Mouse (Mus musculus) kidney, adult 2 months (tissue): ENCODE data around the gene Slc38a1. TPM values are rescaled to one million over a fixed set of nuclear protein-coding genes. Genes with fewer than 3 reads are reported as not detected.

ENCODE experiments used
- DNase-seq: peaks from one replicate; pipeline ENCODE4 v3.0.0; 2021
- H3K27ac ChIP-seq: fragments of 200-500 bp; 2 replicates; pipeline ENCODE4 v1.5.1; 2012; ENCODE audit warnings: low read depth, low read length, control low read depth, inconsistent platforms; ENCODE audit not compliant: insufficient read depth
- H3K27me3 ChIP-seq: fragments of 200-500 bp; replicated peaks from 2 replicates; pipeline ENCODE4 v1.6.1; 2012; ENCODE audit warnings: mild to moderate bottlenecking, moderate library complexity, low read length, inconsistent platforms; ENCODE audit not compliant: control insufficient read depth, insufficient read depth
- H3K36me3 ChIP-seq: fragments of 200-500 bp; 2 replicates; pipeline ENCODE4 v1.6.1; 2012; ENCODE audit warnings: mild to moderate bottlenecking, moderate library complexity, low read length, inconsistent platforms; ENCODE audit not compliant: control insufficient read depth, insufficient read depth
- H3K4me1 ChIP-seq: fragments of 200-500 bp; 2 replicates; pipeline ENCODE4 v1.6.1; 2011; ENCODE audit warnings: low read length; ENCODE audit not compliant: control insufficient read depth, insufficient read depth
- H3K4me3 ChIP-seq: fragments of 200-500 bp; 2 replicates; pipeline ENCODE4 v1.5.1; 2011; ENCODE audit warnings: mild to moderate bottlenecking, low read depth, low read length, control low read depth; ENCODE audit not compliant: insufficient read depth
- CTCF ChIP-seq: fragments of 200-500 bp; conservative IDR thresholded peaks from 2 replicates; pipeline ENCODE4 v1.5.1; 2011; ENCODE audit warnings: low read depth, mild to moderate bottlenecking, control low read depth, low read length, moderate library complexity, mixed read lengths; ENCODE audit not compliant: insufficient read depth, insufficient read length
- POLR2A ChIP-seq: fragments of 200-500 bp; IDR thresholded peaks from one replicate; pipeline ENCODE4 v1.6.1; 2011; ENCODE audit warnings: low read depth, low read length, control low read depth
- WGBS: fragments of 180-500 bp; shearing (Covaris S2); methylation state at CpG from one replicate; pipeline ENCODE4 v1.1.7; 2018; 5-methylcytosine and 5-hydroxymethylcytosine counted together
- polyA plus RNA-seq: library from polyadenylated mRNA; depleted of rRNA; stranded (reverse); fragments of >200 nt; gene quantifications from 2 replicates; pipeline ENCODE4 v1.2.3, GENCODE M21; 2012

Slc38a1 gene
- polyA plus RNA-seq, 1 experiment, result 8.0 TPM

GRCm38 (mm10) chr15:96675744-96676143, 33.0 kb upstream of the Slc38a1 start:
- 90% methylated on average over 15 of the region's 15 CpGs for WGBS
- TF ChIP-seq POLR2A (no peak), CTCF (no peak)
- H3K36me3 ChIP-seq, result no peaks in the 10 kb centered on the region
- H3K27ac ChIP-seq, result no peak overlapping the region
- H3K27me3 ChIP-seq, result 0 out of 2 replicates have a peak, but pooled peaks cover 2% of the 10 kb centered on the region
- no peak for DNase-seq
- H3K4me1 ChIP-seq, result 0 out of 2 replicates have a peak, but pooled peaks cover 2% of the 10 kb centered on the region
- H3K4me3 ChIP-seq, result no peak overlapping the region

GRCm38 (mm10) chr15:96675055-96675454, 32.3 kb upstream of the Slc38a1 start:
- Histone ChIP-seq H3K27ac (no peak overlapping the region), H3K4me3 (no peak overlapping the region), H3K36me3 (no peaks in the 10 kb centered on the region), H3K4me1 (0 out of 2 replicates have a peak, but pooled peaks cover 2% of the 10 kb centered on the region), H3K27me3 (0 out of 2 replicates have a peak, but pooled peaks cover 2% of the 10 kb centered on the region)
- 91% methylated on average over 11 of the region's 11 CpGs for WGBS
- TF ChIP-seq POLR2A (no peak), CTCF (no peak)
- DNase-seq, result no peak

- no peak for DNase-seq
- Histone ChIP-seq H3K27ac (no peak overlapping the region), H3K4me1 (0 out of 2 replicates have a peak, but pooled peaks cover 2% of the 10 kb centered on the region), H3K27me3 (no peaks in the 10 kb centered on the region), H3K4me3 (no peak overlapping the region), H3K36me3 (no peaks in the 10 kb centered on the region)
- WGBS, result 37% methylated on average over 1 of the region's 1 CpGs
- TF ChIP-seq POLR2A (no peak), CTCF (no peak)
Observed at GRCm38 (mm10) chr15:96674089-96674488, 31.4 kb upstream of the Slc38a1 start.

DNA sequence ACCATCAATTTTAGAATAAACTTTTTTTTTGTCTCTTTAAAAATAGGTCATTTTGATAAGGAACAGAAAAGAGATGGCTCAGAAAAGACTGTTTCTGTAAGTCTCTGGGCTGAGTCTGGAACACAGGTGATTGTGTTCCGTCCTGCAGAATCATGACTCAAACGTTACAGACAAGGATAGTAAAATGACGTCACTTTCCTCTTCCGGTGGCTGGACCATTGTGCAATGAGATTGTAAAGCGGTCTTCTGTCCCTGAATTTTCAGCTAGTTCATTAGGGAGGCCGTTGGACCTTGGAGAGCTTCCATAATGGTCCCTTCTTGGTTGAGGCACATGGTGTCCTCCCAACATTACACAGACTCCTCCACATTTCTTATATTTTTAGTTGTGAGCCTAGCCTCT, 27.0 kb upstream of the Slc38a1 start:
- no peaks in the 10 kb centered on the region for H3K36me3 ChIP-seq
- 71% methylated on average over 6 of the region's 6 CpGs for WGBS
- DNase-seq, result no peak
- H3K27me3 ChIP-seq, result no peaks in the 10 kb centered on the region
- no peaks in the 10 kb centered on the region; the same call in 1 of the 2 replicates for H3K4me1 ChIP-seq
- H3K27ac ChIP-seq, result no peak overlapping the region
- no peak for TF ChIP-seq CTCF
- TF ChIP-seq POLR2A, result no peak
- H3K4me3 ChIP-seq, result no peak overlapping the region

DNA sequence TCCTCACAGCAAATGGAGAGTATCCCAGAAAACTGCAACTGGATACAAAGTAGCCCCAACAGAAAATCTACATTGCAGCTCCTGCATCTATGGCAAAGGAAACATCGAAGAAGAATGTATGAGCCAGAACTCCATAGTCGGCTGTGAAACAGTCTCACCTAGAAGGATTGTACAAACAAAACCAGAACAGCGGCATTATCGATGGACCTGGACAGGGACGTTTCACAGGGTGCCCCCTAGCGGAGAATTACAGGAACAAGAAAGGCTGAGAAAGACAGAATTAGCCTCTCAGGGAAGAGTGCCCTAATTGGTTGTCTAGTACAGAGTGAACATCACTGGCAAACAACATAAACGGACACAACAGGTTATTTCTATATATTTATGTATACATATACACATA, 23.9 kb upstream of the Slc38a1 start:
- peak; percentile 73 for DNase-seq
- H3K27me3 ChIP-seq, result no peaks in the 10 kb centered on the region
- no peak overlapping the region for H3K27ac ChIP-seq
- 3% methylated on average over 7 of the region's 7 CpGs for WGBS
- TF ChIP-seq CTCF (peak; percentile 80), POLR2A (no peak)
- H3K4me1 ChIP-seq, result no peaks in the 10 kb centered on the region; the same call in 1 of the 2 replicates
- no peaks in the 10 kb centered on the region for H3K36me3 ChIP-seq
- no peak overlapping the region for H3K4me3 ChIP-seq

- Histone ChIP-seq H3K4me1 (no peaks in the 10 kb centered on the region; the same call in 1 of the 2 replicates), H3K27me3 (no peaks in the 10 kb centered on the region), H3K36me3 (no peaks in the 10 kb centered on the region), H3K27ac (no peak overlapping the region), H3K4me3 (no peak overlapping the region)
- 4% methylated on average over 3 of the region's 3 CpGs for WGBS
- no peak for TF ChIP-seq POLR2A
- peak; percentile 68 for TF ChIP-seq CTCF
- DNase-seq, result peak; percentile 83
Observed at GRCm38 (mm10) chr15:96665889-96666288, 23.2 kb upstream of the Slc38a1 start.

DNA sequence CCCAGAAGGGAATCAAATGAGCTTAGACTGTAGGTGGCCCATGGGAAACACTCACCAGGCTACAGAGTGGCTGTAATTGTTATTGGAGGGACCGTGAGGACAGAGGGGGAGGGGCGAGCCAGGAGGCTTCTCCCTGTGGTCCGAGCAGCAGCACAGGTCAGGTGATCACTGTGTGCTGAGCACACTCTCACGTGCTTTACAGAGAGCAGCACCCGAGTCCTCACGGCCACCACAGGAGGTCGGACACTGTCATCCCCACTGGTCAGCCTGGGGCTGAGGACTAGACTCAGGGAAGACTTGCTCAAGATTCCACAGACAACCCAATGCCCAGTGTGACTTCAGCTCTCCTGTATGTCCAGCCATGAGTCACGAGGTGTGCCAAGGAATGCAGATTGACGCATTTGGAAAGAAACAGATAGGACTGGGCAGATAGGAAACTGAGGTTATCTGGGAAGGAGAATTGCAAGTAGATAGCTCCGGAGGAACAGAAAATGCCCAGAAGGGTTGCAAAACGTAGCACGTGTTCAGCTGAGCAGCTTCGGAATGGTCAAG, 18.0 kb upstream of the Slc38a1 start:
- Histone ChIP-seq H3K27ac (no peak overlapping the region), H3K27me3 (no peaks in the 10 kb centered on the region), H3K4me3 (no peak overlapping the region), H3K4me1 (no peaks in the 10 kb centered on the region), H3K36me3 (no peaks in the 10 kb centered on the region)
- WGBS, result 54% methylated on average over 13 of the region's 13 CpGs
- no peak for DNase-seq
- no peak for TF ChIP-seq POLR2A

DNA sequence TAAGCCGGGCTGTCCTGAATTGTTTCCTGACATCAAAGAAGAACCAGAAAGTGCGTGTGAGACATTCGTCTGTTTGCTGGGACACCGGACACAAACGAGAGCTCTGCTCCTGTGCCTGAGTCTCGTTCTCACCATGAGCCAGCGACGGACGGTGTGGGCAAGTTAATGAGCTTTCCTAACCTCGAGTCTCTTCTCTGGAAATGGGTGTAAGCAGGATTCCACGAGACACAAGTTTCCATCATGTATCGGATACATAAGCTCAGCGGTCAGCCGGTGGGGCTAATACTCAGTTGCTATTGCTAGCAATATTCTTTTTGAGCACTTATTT, 15.5 kb upstream of the Slc38a1 start:
- Histone ChIP-seq H3K27me3 (no peaks in the 10 kb centered on the region), H3K4me3 (no peak overlapping the region), H3K4me1 (no peaks in the 10 kb centered on the region), H3K27ac (no peak overlapping the region), H3K36me3 (no peaks in the 10 kb centered on the region)
- DNase-seq, result no peak
- TF ChIP-seq CTCF (no peak), POLR2A (no peak)
- WGBS, result 61% methylated on average over 14 of the region's 14 CpGs
